Mouse (Mus musculus): ENCODE measurements around the gene Ccdc122. TPM values are rescaled to one million over a fixed set of nuclear protein-coding genes. Genes with fewer than 3 reads are reported as not detected.

The Ccdc122 gene
- polyA plus RNA-seq, 1 experiment: 2.0 TPM

- H3K4me1 ChIP-seq (ENCODE audit: control insufficient read depth, insufficient read depth, low read length): no peaks in the 10 kb centered on the region
- TF ChIP-seq EP300 (IDR thresholded peaks at IDR 0.05; ENCODE audit: insufficient read depth, low read depth, low read length) (no peak), POLR2A (IDR thresholded peaks at IDR 0.05; ENCODE audit: insufficient read depth, low read length) (no peak), CTCF (IDR thresholded peaks at IDR 0.05; ENCODE audit: low read depth, low read length) (no peak)
These were observed 120.9 kb downstream of the Ccdc122 start for GRCm38 (mm10) chr14:77157505-77157911.

GRCm38 (mm10) chr14:77159397-77159796, 122.8 kb downstream of the Ccdc122 start:
- no peaks in the 10 kb centered on the region for H3K4me1 ChIP-seq (ENCODE audit: control insufficient read depth, insufficient read depth, low read length)
- TF ChIP-seq POLR2A (IDR thresholded peaks at IDR 0.05; ENCODE audit: insufficient read depth, low read length) (no peak), CTCF (IDR thresholded peaks at IDR 0.05; ENCODE audit: low read depth, low read length) (no peak), EP300 (IDR thresholded peaks at IDR 0.05; ENCODE audit: insufficient read depth, low read depth, low read length) (no peak)
- no peak overlapping the region for H3K4me3 ChIP-seq (ENCODE audit: low read depth, low read length)
- no peaks in the 10 kb centered on the region for H3K36me3 ChIP-seq (ENCODE audit: control insufficient read depth, insufficient read depth, low read length, poor library complexity, severe bottlenecking)
- H3K27ac ChIP-seq (ENCODE audit: insufficient read depth, low read length): no peak overlapping the region
- H3K9ac ChIP-seq (ENCODE audit: low read depth, poor library complexity, severe bottlenecking): no peak overlapping the region
- no peaks in the 10 kb centered on the region for H3K9me3 ChIP-seq (replicated peaks; ENCODE audit: control insufficient read depth, insufficient read depth, low read length, poor library complexity, severe bottlenecking)
- H3K27me3 ChIP-seq (ENCODE audit: control insufficient read depth, insufficient read depth, low read length, poor library complexity, severe bottlenecking): 0 out of 2 replicates have a peak, but pooled peaks cover 4% of the 10 kb centered on the region

More at GRCm38 (mm10) chr14:77157505-77157911, 120.9 kb downstream of the Ccdc122 start:
- no peak overlapping the region for H3K9ac ChIP-seq (ENCODE audit: low read depth, poor library complexity, severe bottlenecking)
- no peaks in the 10 kb centered on the region for H3K36me3 ChIP-seq (ENCODE audit: control insufficient read depth, insufficient read depth, low read length, poor library complexity, severe bottlenecking)
- H3K27me3 ChIP-seq (ENCODE audit: control insufficient read depth, insufficient read depth, low read length, poor library complexity, severe bottlenecking): 0 out of 2 replicates have a peak, but pooled peaks cover 4% of the 10 kb centered on the region
- peak overlapping the region; percentile 76 for H3K4me3 ChIP-seq (ENCODE audit: low read depth, low read length)
- no peaks in the 10 kb centered on the region for H3K9me3 ChIP-seq (replicated peaks; ENCODE audit: control insufficient read depth, insufficient read depth, low read length, poor library complexity, severe bottlenecking)
- H3K27ac ChIP-seq (ENCODE audit: insufficient read depth, low read length): no peak overlapping the region

Other genes starting within 250 kb of the Ccdc122 start
- 6.2 and 6.7 TPM in 2 replicates for gene Lacc1, start 132 bp downstream of the Ccdc122 start, polyA plus RNA-seq (2011; ENCODE audit: insufficient read depth, insufficient read length, low read depth, missing spikeins)
- 1.9 and 3.1 TPM in 2 replicates for gene Enox1, start 120.0 kb downstream of the Ccdc122 start, polyA plus RNA-seq (2011; ENCODE audit: insufficient read depth, insufficient read length, low read depth, missing spikeins)

Data from ES-Bruce4 (cell line).